Mouse (Mus musculus) thymus, adult 2 months (tissue): ENCODE measurements around the gene Ikzf3.

Experiments
- CTCF ChIP-seq: fragments of 200-500 bp; IDR thresholded peaks from 2 replicates; pipeline ENCODE4 v1.5.1; 2012; ENCODE audit warnings: mild to moderate bottlenecking, control low read depth, low read length, moderate library complexity, borderline replicate concordance; ENCODE audit not compliant: control insufficient read depth, poor library complexity, insufficient read depth; ENCODE audit errors: extremely low read depth
- POLR2A ChIP-seq: fragments of 200-500 bp; IDR thresholded peaks from 2 replicates; pipeline ENCODE4 v1.6.1; 2012; ENCODE audit warnings: mild to moderate bottlenecking, low read length, control low read depth, moderate library complexity; ENCODE audit not compliant: control insufficient read depth, poor library complexity, insufficient read depth; ENCODE audit errors: extremely low read depth

DNA sequence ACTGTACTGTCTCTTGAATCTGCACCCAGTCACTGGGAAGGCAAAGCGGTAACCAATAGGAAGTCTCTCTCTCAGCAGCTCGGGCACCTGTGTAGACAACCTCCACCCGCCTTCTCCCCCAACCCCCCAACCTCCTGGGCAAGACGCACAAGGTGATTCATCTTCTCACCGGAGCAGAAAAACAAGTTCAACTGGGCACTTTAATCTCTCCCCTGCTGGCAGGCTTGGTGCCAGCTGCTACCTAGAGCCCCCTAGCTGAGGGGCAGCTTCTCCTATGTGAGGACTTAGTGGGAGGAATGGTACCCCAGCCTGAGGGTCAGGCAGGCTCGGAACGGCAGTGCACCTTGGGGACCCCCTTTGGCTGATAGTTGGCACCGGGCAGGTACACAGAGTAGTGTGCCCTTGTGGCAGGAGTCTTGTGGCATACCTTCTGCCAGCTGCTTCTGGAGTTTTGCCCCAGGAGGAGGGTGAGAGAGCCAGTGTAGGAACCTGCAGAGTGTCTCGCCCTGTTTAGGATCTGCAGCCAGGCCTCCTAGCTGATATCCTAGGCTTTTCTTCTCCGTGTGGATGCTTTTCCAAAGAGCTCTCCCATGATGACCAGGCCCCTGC is 126.8 kb downstream of the Ikzf3 start:
- no peak for TF ChIP-seq POLR2A
- TF ChIP-seq CTCF, result no peak
